Mouse (Mus musculus): ENCODE results near the gene Cep70. TPM values are rescaled to one million over a fixed set of nuclear protein-coding genes. Genes with fewer than 3 reads are reported as not detected.

Gene Cep70
- polyA plus RNA-seq, 1 experiment = 14.9 TPM

GRCm38 (mm10) chr9:99338293-99338692 is 95.1 kb downstream of the Cep70 start:
- H3K4me1 ChIP-seq (ENCODE audit: control insufficient read depth, insufficient read depth, low read length) = peaks cover 2% of the 10 kb centered on the region; the same call in 1 of the 2 replicates
- TF ChIP-seq POLR2A (IDR thresholded peaks at IDR 0.05; ENCODE audit: control insufficient read depth, low read depth, low read length) = no peak
- no peak for TF ChIP-seq CTCF (IDR thresholded peaks at IDR 0.05; ENCODE audit: control insufficient read depth, insufficient read depth, insufficient replicate concordance, low read depth, low read length)
- H3K36me3 ChIP-seq (ENCODE audit: control insufficient read depth, insufficient read depth, low read length) = no peaks in the 10 kb centered on the region
- H3K4me3 ChIP-seq (ENCODE audit: control insufficient read depth, low read depth, low read length) = no peak overlapping the region
- H3K27ac ChIP-seq (ENCODE audit: control insufficient read depth, insufficient read depth, low read depth, low read length) = no peak overlapping the region
- H3K27me3 ChIP-seq (ENCODE audit: control insufficient read depth, insufficient read depth, low read length) = no peaks in the 10 kb centered on the region

- Histone ChIP-seq H3K4me1 (ENCODE audit: control insufficient read depth, insufficient read depth, low read length) (peaks cover 2% of the 10 kb centered on the region; the same call in 1 of the 2 replicates), H3K4me3 (ENCODE audit: control insufficient read depth, low read depth, low read length) (no peak overlapping the region), H3K36me3 (ENCODE audit: control insufficient read depth, insufficient read depth, low read length) (no peaks in the 10 kb centered on the region), H3K27me3 (ENCODE audit: control insufficient read depth, insufficient read depth, low read length) (no peaks in the 10 kb centered on the region), H3K27ac (ENCODE audit: control insufficient read depth, insufficient read depth, low read depth, low read length) (no peak overlapping the region)
- TF ChIP-seq CTCF (IDR thresholded peaks at IDR 0.05; ENCODE audit: control insufficient read depth, insufficient read depth, insufficient replicate concordance, low read depth, low read length) = no peak
- TF ChIP-seq POLR2A (IDR thresholded peaks at IDR 0.05; ENCODE audit: control insufficient read depth, low read depth, low read length) = no peak
Measured at GRCm38 (mm10) chr9:99339182-99339581, 96.0 kb downstream of the Cep70 start.

- Histone ChIP-seq H3K4me3 (ENCODE audit: control insufficient read depth, low read depth, low read length) (no peak overlapping the region), H3K27me3 (ENCODE audit: control insufficient read depth, insufficient read depth, low read length) (no peaks in the 10 kb centered on the region), H3K36me3 (ENCODE audit: control insufficient read depth, insufficient read depth, low read length) (no peaks in the 10 kb centered on the region), H3K27ac (ENCODE audit: control insufficient read depth, insufficient read depth, low read depth, low read length) (no peak overlapping the region), H3K4me1 (ENCODE audit: control insufficient read depth, insufficient read depth, low read length) (peaks cover 2% of the 10 kb centered on the region; the same call in 1 of the 2 replicates)
- TF ChIP-seq CTCF (IDR thresholded peaks at IDR 0.05; ENCODE audit: control insufficient read depth, insufficient read depth, insufficient replicate concordance, low read depth, low read length) (no peak), POLR2A (IDR thresholded peaks at IDR 0.05; ENCODE audit: control insufficient read depth, low read depth, low read length) (no peak)
Measured at GRCm38 (mm10) chr9:99340126-99340525, 97.0 kb downstream of the Cep70 start.

GRCm38 (mm10) chr9:99341600-99341999 is 98.4 kb downstream of the Cep70 start:
- no peak for TF ChIP-seq POLR2A (IDR thresholded peaks at IDR 0.05; ENCODE audit: control insufficient read depth, low read depth, low read length)
- no peak for TF ChIP-seq CTCF (IDR thresholded peaks at IDR 0.05; ENCODE audit: control insufficient read depth, insufficient read depth, insufficient replicate concordance, low read depth, low read length)
- Histone ChIP-seq H3K4me3 (ENCODE audit: control insufficient read depth, low read depth, low read length) (no peak overlapping the region), H3K27me3 (ENCODE audit: control insufficient read depth, insufficient read depth, low read length) (no peaks in the 10 kb centered on the region), H3K36me3 (ENCODE audit: control insufficient read depth, insufficient read depth, low read length) (no peaks in the 10 kb centered on the region), H3K4me1 (ENCODE audit: control insufficient read depth, insufficient read depth, low read length) (no peaks in the 10 kb centered on the region), H3K27ac (ENCODE audit: control insufficient read depth, insufficient read depth, low read depth, low read length) (no peak overlapping the region)

- Histone ChIP-seq H3K4me1 (ENCODE audit: control insufficient read depth, insufficient read depth, low read length) (no peaks in the 10 kb centered on the region), H3K4me3 (ENCODE audit: control insufficient read depth, low read depth, low read length) (no peak overlapping the region), H3K36me3 (ENCODE audit: control insufficient read depth, insufficient read depth, low read length) (no peaks in the 10 kb centered on the region), H3K27me3 (ENCODE audit: control insufficient read depth, insufficient read depth, low read length) (no peaks in the 10 kb centered on the region), H3K27ac (ENCODE audit: control insufficient read depth, insufficient read depth, low read depth, low read length) (no peak overlapping the region)
- TF ChIP-seq CTCF (IDR thresholded peaks at IDR 0.05; ENCODE audit: control insufficient read depth, insufficient read depth, insufficient replicate concordance, low read depth, low read length) (no peak), POLR2A (IDR thresholded peaks at IDR 0.05; ENCODE audit: control insufficient read depth, low read depth, low read length) (no peak)
Measured at GRCm38 (mm10) chr9:99345351-99345792, 102.2 kb downstream of the Cep70 start.

Other genes with a start within 250 kb of the Cep70 start
- not detected in 2 replicates for gene Gm1123, start 207.7 kb upstream of the Cep70 start, polyA plus RNA-seq (2012; rRNA removed)
- 2.7 and 3.0 TPM in 2 replicates for gene Pik3cb, start 102.7 kb upstream of the Cep70 start, polyA plus RNA-seq (2012; rRNA removed)
- 10.2 and 15.7 TPM in 2 replicates for gene Faiml, start 6.1 kb upstream of the Cep70 start, polyA plus RNA-seq (2012; rRNA removed)
- 61.3 and 70.7 TPM in 2 replicates for gene Esyt3, start 115.2 kb downstream of the Cep70 start, polyA plus RNA-seq (2012; rRNA removed)
- 17.2 and 20.2 TPM in 2 replicates for gene Mras, start 194.0 kb downstream of the Cep70 start, polyA plus RNA-seq (2012; rRNA removed)
- gene Nme9, start 208.1 kb downstream of the Cep70 start, polyA plus RNA-seq (2012; rRNA removed) = 0.22 and 0.28 TPM in 2 replicates

Measured in testis, adult 2 months (tissue).